Mouse (Mus musculus) embryo, embryonic 11 days (tissue): ENCODE data around the gene Olfr509.
"Not testable (repeated sequence)": the region's sequence is repeated elsewhere in the genome, so short reads cannot be mapped to it uniquely, and the experiment has no call there.

ENCODE experiments used
- DNase-seq: peaks from one replicate; pipeline ENCODE4 v3.0.0-alpha.2; 2015

Olfr509 gene

GRCm38 (mm10) chr7:108651806-108652205 is at the start of gene Olfr509:
Olfr509 (minus strand) TSS chr7:108651906.
- DNase-seq = no peak

GRCm38 (mm10) chr7:108678886-108679285 is 27.2 kb upstream of the Olfr509 start:
- no peak for DNase-seq

GRCm38 (mm10) chr7:108671058-108671457 is 19.4 kb upstream of the Olfr509 start:
- DNase-seq = no peak

GRCm38 (mm10) chr7:108666118-108666517 is 14.4 kb upstream of the Olfr509 start, which contains the start of gene Olfr510:
Olfr510 (plus strand) TSS chr7:108666418.
- no peak for DNase-seq

GRCm38 (mm10) chr7:108662419-108662818 is 10.7 kb upstream of the Olfr509 start:
- no peak for DNase-seq

GRCm38 (mm10) chr7:108629694-108630093 is 22.0 kb downstream of the Olfr509 start, which contains the start of gene Olfr508:
Olfr508 (plus strand) TSS chr7:108629994.
- DNase-seq = no peak

GRCm38 (mm10) chr7:108621514-108621913 is 30.2 kb downstream of the Olfr509 start, which contains the start of gene Olfr507:
Olfr507 (plus strand) TSS chr7:108621814.
- DNase-seq = no peak

- DNase-seq = not testable (repeated sequence)
Observed at GRCm38 (mm10) chr7:108616781-108617180, 34.9 kb downstream of the Olfr509 start.

GRCm38 (mm10) chr7:108614110-108614509 is 37.6 kb downstream of the Olfr509 start:
- no peak for DNase-seq

GRCm38 (mm10) chr7:108610487-108610886 is 41.2 kb downstream of the Olfr509 start, which contains the start of gene Olfr506:
Olfr506 (plus strand) TSS chr7:108610787.
- no peak for DNase-seq

GRCm38 (mm10) chr7:108601916-108602315 is 49.8 kb downstream of the Olfr509 start:
- not testable (repeated sequence) for DNase-seq
